20 mouse cellular contexts compared by ENCODE assay signal in genomic region chr3:53445540-53445939, GRCm38 (mm10). TPM values are rescaled to one million over a fixed set of nuclear protein-coding genes. Genes with fewer than 3 reads are reported as not detected.
DNase-seq lines count a peak whose midpoint lies in the region; ATAC-seq and TF ChIP-seq lines count a peak whose summit lies in the region.
"Had no signal": no experiment of that assay in that cellular context is flagged by ENCODE, and none has a peak within 500 bp of the region (broad histone marks: within the 10 kb centered on the region; RNA-seq: fewer than 3 reads in every experiment).

No protein-coding gene starts in this region.

- ATAC-seq in forebrain, embryonic 12.5 days (ENCODE audit: low FRiP score): peak; percentile 69; the same call in 1 of the 2 replicates
- peak; percentile 82 for ATAC-seq in midbrain, embryonic 15.5 days (replicated peaks)
- ATAC-seq: Patski had no signal

- H3K9ac ChIP-seq in forebrain, embryonic 12.5 days: no peak overlapping the region
- H3K9ac ChIP-seq in midbrain, embryonic 15.5 days: no peak overlapping the region
- H3K9ac ChIP-seq: limb, embryonic 13.5 days had no signal

- DNase-seq in forebrain, embryonic 10.5 days (ENCODE audit: extremely low spot score, low spot score): no peak
- no peak for DNase-seq in testis, postnatal 10 days (ENCODE audit: low spot score)
- no peak for DNase-seq in embryonic facial prominence, embryonic 10.5 days (ENCODE audit: low spot score)
- no peak for DNase-seq in MN1 (ENCODE audit: low spot score)
- DNase-seq in frontal cortex, postnatal 25 days (ENCODE audit: low spot score in 2 of 2): no peak
- DNase-seq: cerebellum, adult 9-10 months; gastrocnemius, postnatal 14 days; kidney, adult 9 months; lung, adult 2 months; right cerebral cortex, postnatal 14 days had no signal

- H3K27ac ChIP-seq in forebrain, embryonic 12.5 days: no peak overlapping the region
- no peak overlapping the region for H3K27ac ChIP-seq in forebrain, embryonic 10.5 days
- H3K27ac ChIP-seq in testis, adult 2 months (ENCODE audit: control insufficient read depth, insufficient read depth, low read depth, low read length): no peak overlapping the region
- H3K27ac ChIP-seq in midbrain, embryonic 15.5 days: peak overlapping the region; percentile 27; the same call in 1 of the 2 replicates
- H3K27ac ChIP-seq in embryonic facial prominence, embryonic 10.5 days (replicated peaks): no peak overlapping the region
- H3K27ac ChIP-seq: left cerebral cortex, adult 2 months; limb, embryonic 13.5 days; macrophage had no signal

- peaks cover 14% of the 10 kb centered on the region for H3K36me3 ChIP-seq in forebrain, embryonic 12.5 days (replicated peaks)
- peaks cover 5% of the 10 kb centered on the region for H3K36me3 ChIP-seq in forebrain, embryonic 10.5 days (replicated peaks)
- H3K36me3 ChIP-seq in testis, adult 2 months (ENCODE audit: control insufficient read depth, insufficient read depth, low read length): no peaks in the 10 kb centered on the region
- peaks cover 10% of the 10 kb centered on the region; the same call in 1 of the 2 replicates for H3K36me3 ChIP-seq in midbrain, embryonic 15.5 days (replicated peaks)
- H3K36me3 ChIP-seq in embryonic facial prominence, embryonic 10.5 days (replicated peaks): peaks cover 7% of the 10 kb centered on the region

- peaks cover 7% of the 10 kb centered on the region; the same call in 1 of the 2 replicates for H3K4me1 ChIP-seq in forebrain, embryonic 12.5 days
- no peaks in the 10 kb centered on the region for H3K4me1 ChIP-seq in forebrain, embryonic 10.5 days
- no peaks in the 10 kb centered on the region for H3K4me1 ChIP-seq in testis, adult 2 months (ENCODE audit: control insufficient read depth, insufficient read depth, low read length)
- H3K4me1 ChIP-seq in midbrain, embryonic 15.5 days: peaks cover 3% of the 10 kb centered on the region; the same call in 1 of the 2 replicates
- no peaks in the 10 kb centered on the region for H3K4me1 ChIP-seq in embryonic facial prominence, embryonic 10.5 days
- H3K4me1 ChIP-seq: limb, embryonic 13.5 days had no signal

- no peak for TF ChIP-seq CTCF in testis, adult 2 months (IDR thresholded peaks at IDR 0.05; ENCODE audit: control insufficient read depth, insufficient read depth, insufficient replicate concordance, low read depth, low read length)

- 74% methylated on average over 5 of the region's 5 CpGs for WGBS in forebrain, embryonic 12.5 days
- 91% methylated on average over 5 of the region's 5 CpGs for WGBS in forebrain, embryonic 10.5 days
- 38% methylated on average over 5 of the region's 5 CpGs for WGBS in midbrain, embryonic 15.5 days
- 84% methylated on average over 5 of the region's 5 CpGs for WGBS in embryonic facial prominence, embryonic 10.5 days

- TF ChIP-seq POLR2A in testis, adult 2 months (IDR thresholded peaks at IDR 0.05; ENCODE audit: control insufficient read depth, low read depth, low read length): no peak

- H3K4me3 ChIP-seq in forebrain, embryonic 12.5 days (replicated peaks): no peak overlapping the region
- no peak overlapping the region for H3K4me3 ChIP-seq in forebrain, embryonic 10.5 days
- H3K4me3 ChIP-seq in testis, adult 2 months (ENCODE audit: control insufficient read depth, low read depth, low read length): peak overlapping the region; percentile 18; the same call in 1 of the 2 replicates
- no peak overlapping the region for H3K4me3 ChIP-seq in midbrain, embryonic 15.5 days
- H3K4me3 ChIP-seq in embryonic facial prominence, embryonic 10.5 days: no peak overlapping the region
- H3K4me3 ChIP-seq: left cerebral cortex, adult 2 months; limb, embryonic 13.5 days had no signal

- H3K4me2 ChIP-seq in forebrain, embryonic 12.5 days: no peak overlapping the region
- H3K4me2 ChIP-seq in midbrain, embryonic 15.5 days: no peak overlapping the region
- H3K4me2 ChIP-seq: heart, embryonic 11.5 days; limb, embryonic 13.5 days had no signal

- no peaks in the 10 kb centered on the region for H3K27me3 ChIP-seq in forebrain, embryonic 12.5 days
- H3K27me3 ChIP-seq in forebrain, embryonic 10.5 days (ENCODE audit: poor library complexity, severe bottlenecking): no peaks in the 10 kb centered on the region
- H3K27me3 ChIP-seq in testis, adult 2 months (ENCODE audit: control insufficient read depth, insufficient read depth, low read length): no peaks in the 10 kb centered on the region
- H3K27me3 ChIP-seq in midbrain, embryonic 15.5 days (replicated peaks): no peaks in the 10 kb centered on the region
- H3K27me3 ChIP-seq in embryonic facial prominence, embryonic 10.5 days (replicated peaks; ENCODE audit: low read depth, poor library complexity, severe bottlenecking): no peaks in the 10 kb centered on the region
- H3K27me3 ChIP-seq: limb, embryonic 13.5 days; Patski had no signal

- H3K9me3 ChIP-seq in forebrain, embryonic 12.5 days: no peaks in the 10 kb centered on the region
- H3K9me3 ChIP-seq in forebrain, embryonic 10.5 days: no peaks in the 10 kb centered on the region
- no peaks in the 10 kb centered on the region for H3K9me3 ChIP-seq in midbrain, embryonic 15.5 days
- no peaks in the 10 kb centered on the region for H3K9me3 ChIP-seq in embryonic facial prominence, embryonic 10.5 days
- H3K9me3 ChIP-seq: limb, embryonic 13.5 days had no signal

RNA-seq across cellular contexts. Expression of gene Nhlrc3, which starts 17.6 kb away (rescaled TPM):
- polyA plus RNA-seq in forebrain, embryonic 12.5 days (2016; fragmentation: Nextera tagmentation; extraction: Ambion mirVana): 13.3 and 13.8 TPM in 2 replicates
- polyA plus RNA-seq in forebrain, embryonic 10.5 days (2016; fragmentation: Nextera tagmentation; extraction: Ambion mirVana): 9.8 and 10.3 TPM in 2 replicates
- 2.7 and 3.5 TPM in 2 replicates for polyA plus RNA-seq in testis, adult 2 months (2012; rRNA removed)
- polyA plus RNA-seq in midbrain, embryonic 15.5 days (2015; fragmentation: Nextera tagmentation; extraction: Ambion mirVana): 9.3 and 11.6 TPM in 2 replicates
- polyA plus RNA-seq in embryonic facial prominence, embryonic 10.5 days (2016; fragmentation: Nextera tagmentation; extraction: Ambion mirVana): 10.6 and 11.0 TPM in 2 replicates

RNA-seq across cellular contexts. Expression of gene Proser1, which starts 17.9 kb away (rescaled TPM):
- 29.4 and 31.2 TPM in 2 replicates for polyA plus RNA-seq in forebrain, embryonic 12.5 days (2016; fragmentation: Nextera tagmentation; extraction: Ambion mirVana)
- polyA plus RNA-seq in forebrain, embryonic 10.5 days (2016; fragmentation: Nextera tagmentation; extraction: Ambion mirVana): 20.3 and 22.0 TPM in 2 replicates
- polyA plus RNA-seq in testis, adult 2 months (2012; rRNA removed): 5.7 and 7.0 TPM in 2 replicates
- 22.9 and 23.2 TPM in 2 replicates for polyA plus RNA-seq in midbrain, embryonic 15.5 days (2015; fragmentation: Nextera tagmentation; extraction: Ambion mirVana)
- 23.5 and 24.7 TPM in 2 replicates for polyA plus RNA-seq in embryonic facial prominence, embryonic 10.5 days (2016; fragmentation: Nextera tagmentation; extraction: Ambion mirVana)

RNA-seq across cellular contexts. Expression of gene Stoml3, which starts 42.9 kb away (rescaled TPM):
- polyA plus RNA-seq in forebrain, embryonic 12.5 days (2016; fragmentation: Nextera tagmentation; extraction: Ambion mirVana): not detected in 2 replicates
- not detected in 2 replicates for polyA plus RNA-seq in forebrain, embryonic 10.5 days (2016; fragmentation: Nextera tagmentation; extraction: Ambion mirVana)
- not detected in 2 replicates for polyA plus RNA-seq in testis, adult 2 months (2012; rRNA removed)
- polyA plus RNA-seq in midbrain, embryonic 15.5 days (2015; fragmentation: Nextera tagmentation; extraction: Ambion mirVana): not detected in 2 replicates
- polyA plus RNA-seq in embryonic facial prominence, embryonic 10.5 days (2016; fragmentation: Nextera tagmentation; extraction: Ambion mirVana): 0.08 TPM in 1 of 2 replicates, not detected in the other
- polyA plus RNA-seq: embryonic facial prominence, embryonic 11.5 days; macrophage; thymus, postnatal 0 days had no signal
